Mouse (Mus musculus): ENCODE measurements at regions not wholly inside any gene's neighbourhood (a gene's known extent, or its start where the extent isn't known, plus 50 kb on each side); places are given as distances from the start of the nearest gene placed in this dataset.
"Not testable (repeated sequence)": the region's sequence is repeated elsewhere in the genome, so short reads cannot be mapped to it uniquely, and the experiment has no call there.

DNA sequence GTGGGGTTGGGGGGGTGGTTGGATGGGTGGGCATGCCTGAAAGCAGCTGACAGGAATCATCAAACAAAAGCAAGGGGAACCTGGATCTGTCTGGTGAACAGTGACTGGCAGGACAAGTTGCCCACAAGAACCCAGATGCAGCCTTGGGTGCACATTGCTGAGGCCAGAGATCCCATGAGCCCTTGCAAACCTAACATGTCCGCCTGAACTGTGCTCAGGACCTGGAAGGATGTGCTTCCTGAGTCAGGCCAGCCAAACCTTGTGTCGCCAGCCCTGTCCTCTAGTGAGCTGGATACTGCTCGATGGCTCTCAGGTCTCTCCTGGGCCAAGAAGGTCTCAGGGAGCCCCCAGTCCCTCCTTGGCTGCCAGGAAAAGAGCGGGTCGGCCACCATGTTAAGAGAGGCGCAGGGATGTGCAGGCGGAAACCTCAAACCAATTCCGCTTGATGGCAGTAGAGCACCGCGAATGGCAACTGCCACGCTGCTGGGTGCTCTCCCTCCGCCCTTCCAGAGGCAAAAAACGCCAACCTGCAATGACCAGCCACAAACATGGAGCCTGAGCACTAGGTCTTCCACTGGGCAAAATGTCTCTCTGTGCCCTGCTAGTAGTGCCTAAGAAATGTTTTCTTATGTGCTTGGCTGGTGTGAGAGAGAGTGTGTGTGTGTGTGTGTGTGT, 140.2 kb downstream of the Pls3 start:
- peak; percentile 56 to 66 for DNase-seq (ENCODE audit: extremely low spot score in 1 of 2, low spot score in 1 of 2)

DNA sequence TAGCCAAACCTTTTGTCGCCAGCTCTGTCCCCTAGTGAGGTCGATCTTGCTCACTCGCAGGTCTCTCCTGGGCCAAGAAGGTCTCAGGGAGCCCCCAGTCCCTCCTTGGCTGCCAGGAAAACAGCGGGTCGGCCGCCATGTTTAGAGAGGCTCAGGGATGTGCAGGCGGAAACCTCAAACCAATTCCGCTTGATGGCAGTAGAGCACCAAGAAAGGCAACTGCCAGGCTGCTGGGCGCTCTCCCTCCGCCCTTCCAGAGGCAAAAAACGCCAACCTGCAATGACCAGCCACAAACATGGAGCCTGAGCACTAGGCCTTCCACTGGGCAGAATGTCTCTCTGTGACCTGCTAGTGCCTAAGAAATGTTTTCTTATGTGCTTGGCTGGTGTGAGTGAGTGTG, 141.3 kb downstream of the Pls3 start:
- peak; percentile 79 to 84 for DNase-seq (ENCODE audit: extremely low spot score in 1 of 2, low spot score in 1 of 2)

DNA sequence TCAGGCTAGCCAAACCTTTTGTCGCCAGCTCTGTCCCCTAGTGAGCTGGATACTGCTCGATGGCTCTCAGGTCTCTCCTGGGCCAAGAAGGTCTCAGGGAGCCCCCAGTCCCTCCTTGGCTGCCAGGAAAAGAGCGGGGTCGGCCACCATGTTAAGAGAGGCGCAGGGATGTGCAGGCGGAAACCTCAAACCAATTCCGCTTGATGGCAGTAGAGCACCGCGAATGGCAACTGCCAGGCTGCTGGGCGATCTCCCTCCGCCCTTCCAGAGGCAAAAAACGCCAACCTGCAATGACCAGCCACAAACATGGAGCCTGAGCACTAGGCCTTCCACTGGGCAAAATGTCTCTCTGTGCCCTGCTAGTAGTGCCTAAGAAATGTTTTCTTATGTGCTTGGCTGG, 145.2 kb downstream of the Pls3 start:
- peak; percentile 51 to 53 for DNase-seq (ENCODE audit: extremely low spot score in 1 of 2, low spot score in 1 of 2)

DNA sequence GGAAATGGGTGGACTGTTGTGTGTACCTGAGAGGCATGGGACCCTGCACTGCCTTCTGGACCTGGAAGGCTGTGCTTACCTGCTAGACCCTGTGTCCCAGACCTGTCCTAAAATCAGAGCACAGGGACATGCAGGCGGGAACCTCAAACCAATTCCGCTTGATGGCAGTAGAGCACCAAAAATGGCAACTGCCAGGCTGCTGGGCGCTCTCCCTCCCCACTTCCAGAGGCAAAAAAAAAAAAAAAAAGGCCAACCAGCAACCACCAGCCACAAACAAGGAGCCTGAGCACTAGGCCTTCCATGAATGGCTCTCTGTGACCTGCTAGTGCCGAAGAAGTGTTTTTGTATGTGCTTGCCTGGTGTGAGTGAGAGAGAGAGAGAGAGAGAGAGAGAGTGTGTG, 146.5 kb downstream of the Pls3 start:
- DNase-seq (ENCODE audit: extremely low spot score in 1 of 2, low spot score in 1 of 2): peak; percentile 38 to 64

DNA sequence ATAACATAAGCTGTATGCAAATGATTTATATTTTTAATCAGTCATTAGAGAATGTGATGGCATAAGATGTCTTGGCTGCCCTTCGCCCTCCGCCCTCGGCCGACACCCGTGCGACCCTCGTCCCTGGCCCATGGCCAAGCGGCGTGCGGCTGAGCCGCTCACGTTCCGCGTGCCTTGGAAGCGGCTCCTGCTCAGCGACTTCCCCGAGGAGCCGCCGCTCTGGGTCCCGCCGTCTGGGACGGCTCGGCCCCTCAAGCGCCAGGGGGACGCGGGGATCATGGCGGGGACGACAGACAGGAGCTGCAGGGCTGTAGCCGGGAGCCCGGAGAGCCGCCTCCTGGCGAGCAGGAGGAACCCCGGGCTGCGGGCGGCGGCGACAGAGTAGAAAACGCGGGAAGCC, 145.5 kb upstream of the Rab39b start:
- peak in 1 of 2 experiments; percentile 8 for DNase-seq (ENCODE audit: extremely low spot score in 1 of 2, low spot score in 1 of 2)

DNA sequence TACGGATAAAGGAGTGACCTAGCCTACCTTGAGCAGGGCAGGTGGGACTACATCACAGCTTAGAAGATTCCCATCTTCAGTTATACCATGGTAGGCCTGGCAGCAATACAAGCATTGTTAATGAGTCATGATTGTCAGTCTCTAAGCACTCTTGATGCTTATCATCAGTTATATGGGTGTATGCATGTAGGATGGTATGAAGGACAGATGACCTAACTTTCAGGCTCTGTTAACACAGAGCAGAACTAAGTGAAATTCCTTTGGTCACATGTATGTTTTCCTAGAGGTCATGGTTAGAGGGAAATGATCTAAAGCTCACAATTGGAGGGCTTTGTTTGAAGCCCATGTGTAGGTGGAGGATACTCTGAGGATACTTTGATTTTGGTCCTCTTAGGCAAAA, 121.9 kb upstream of the Rab39b start:
- no peak for DNase-seq (ENCODE audit: extremely low spot score in 1 of 2, low spot score in 1 of 2)

DNA sequence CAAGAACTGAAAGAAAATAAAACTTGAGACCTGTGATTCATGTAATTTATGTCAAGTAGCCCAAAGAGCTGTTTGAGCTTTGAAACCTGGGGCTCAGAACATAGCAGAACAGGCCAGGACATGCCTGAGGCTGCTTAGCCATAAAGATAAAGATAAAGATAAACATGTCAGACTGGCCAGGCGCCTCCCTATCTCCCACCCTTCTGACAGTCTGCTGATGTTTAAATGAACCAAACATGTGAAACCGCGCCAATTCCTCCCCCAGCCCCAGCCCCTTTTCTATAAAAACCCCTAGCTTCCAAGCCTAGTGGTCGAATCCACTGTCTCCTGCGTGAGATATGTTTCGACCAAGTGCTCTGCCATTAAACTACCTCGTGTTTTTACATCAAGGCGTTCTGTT, 97.2 kb upstream of the Rab39b start:
- DNase-seq (ENCODE audit: extremely low spot score in 1 of 2, low spot score in 1 of 2): not testable (repeated sequence)

DNA sequence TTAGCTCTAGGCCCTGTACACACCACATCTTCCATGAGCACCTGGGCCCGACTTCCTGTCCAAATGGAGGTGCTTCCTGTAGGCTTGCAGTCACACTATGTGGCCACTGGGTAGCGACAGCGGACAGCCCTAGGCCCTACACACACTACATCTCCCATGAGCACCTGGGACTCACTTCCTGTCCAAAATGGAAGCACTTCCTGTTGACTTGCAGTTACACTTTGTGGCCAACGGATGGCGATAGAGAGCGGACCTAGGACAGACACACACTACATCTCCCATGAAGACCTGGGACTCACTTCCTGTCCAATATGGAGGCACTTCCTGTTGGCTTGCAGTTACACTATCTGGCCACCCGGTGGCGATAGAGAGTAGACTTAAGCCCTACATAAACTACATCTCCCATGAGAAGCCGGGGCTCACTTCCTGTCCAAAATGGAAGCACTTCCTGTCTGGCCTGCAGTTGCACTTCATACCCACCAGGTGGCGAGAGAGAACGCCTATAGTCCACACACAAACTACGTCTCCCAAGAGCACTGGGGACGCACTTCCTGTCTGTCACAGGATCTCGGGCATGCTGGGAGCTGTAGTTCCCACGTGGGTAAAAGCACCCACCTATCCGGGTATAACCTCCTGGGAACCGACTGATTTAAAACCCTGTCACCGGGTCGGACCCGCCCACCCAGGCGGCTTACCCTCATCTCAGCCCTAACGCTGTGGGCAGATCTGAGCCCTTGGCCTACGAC, 96.1 kb upstream of the Rab39b start:
- peak; percentile 81 to 90 for DNase-seq (ENCODE audit: extremely low spot score in 1 of 2, low spot score in 1 of 2)

DNA sequence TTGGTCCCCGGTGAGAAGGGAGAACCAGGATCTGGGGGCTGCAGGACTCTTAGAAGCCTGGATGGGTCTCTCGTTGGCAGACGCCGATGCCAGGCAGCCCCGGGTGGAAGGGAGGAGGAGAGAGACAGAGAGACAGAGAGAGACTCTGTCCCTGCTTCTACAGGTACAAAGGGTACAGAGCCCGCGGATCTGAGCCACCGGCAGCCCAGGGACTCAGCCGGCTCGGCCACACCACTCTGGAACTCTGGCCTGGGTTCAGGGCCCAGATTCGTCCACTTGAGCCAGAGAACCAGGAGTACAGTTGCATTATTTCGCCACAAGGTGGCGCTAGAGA, 95.5 kb upstream of the Rab39b start:
- no peak for DNase-seq (ENCODE audit: extremely low spot score in 1 of 2, low spot score in 1 of 2)

DNA sequence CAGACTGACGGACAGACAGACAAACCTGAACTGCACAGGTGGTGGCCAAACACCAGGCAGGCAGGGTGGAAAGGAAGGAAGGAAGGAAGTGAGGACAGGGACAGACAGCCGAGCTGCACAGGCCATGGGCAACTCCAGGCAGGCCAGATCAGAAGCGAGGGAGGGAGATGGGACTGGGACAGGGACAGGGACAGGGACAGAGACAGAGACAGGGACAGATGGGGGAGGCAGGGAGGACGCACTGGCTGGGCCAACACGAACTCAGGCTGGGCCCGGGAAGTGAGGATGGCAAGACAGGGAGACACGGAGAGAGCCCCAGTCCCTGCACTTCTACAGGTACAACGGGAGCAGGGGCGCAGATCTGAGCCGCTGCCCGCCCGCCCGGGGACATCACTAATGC, 94.9 kb upstream of the Rab39b start:
- peak in 1 of 2 experiments; percentile 7 for DNase-seq (ENCODE audit: extremely low spot score in 1 of 2, low spot score in 1 of 2)

DNA sequence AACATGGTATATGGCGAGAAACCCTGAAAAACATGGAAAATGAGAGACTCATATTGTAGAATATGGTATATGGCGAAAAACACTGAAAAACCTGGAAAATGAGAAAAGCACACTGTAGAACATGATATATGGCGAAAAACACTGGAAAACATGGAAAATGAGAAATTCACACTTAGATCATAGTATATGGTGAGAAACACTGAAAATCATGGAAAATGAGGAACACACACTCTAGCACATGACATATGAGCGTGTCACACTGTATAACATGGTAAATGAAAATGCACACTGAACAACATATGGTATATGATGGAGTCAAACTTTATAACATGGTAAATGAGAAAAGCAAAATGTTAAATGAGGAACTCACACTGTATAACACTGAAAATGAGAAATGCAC, 89.6 kb upstream of the Rab39b start:
- DNase-seq (ENCODE audit: extremely low spot score in 1 of 2, low spot score in 1 of 2): no peak

DNA sequence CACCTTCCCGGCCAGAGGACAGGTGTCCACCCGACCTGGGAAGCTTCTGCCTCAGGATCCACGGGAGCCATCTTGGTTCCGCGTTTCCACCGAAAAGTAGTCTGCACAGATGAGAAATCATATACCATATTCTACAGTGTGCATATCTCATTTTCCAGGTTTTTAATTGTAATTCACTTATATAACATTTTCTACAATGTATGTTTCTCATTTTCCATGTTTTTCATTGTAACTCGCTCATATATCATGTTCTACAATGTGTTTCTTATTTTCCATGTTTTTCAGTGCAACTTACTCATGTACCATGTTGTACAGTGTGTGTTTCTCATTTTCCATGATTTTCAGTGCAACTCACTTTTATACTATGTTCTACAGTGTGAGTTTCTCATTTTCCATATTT, 65.4 kb upstream of the Rab39b start:
- no peak for DNase-seq (ENCODE audit: extremely low spot score in 1 of 2, low spot score in 1 of 2)
